Mouse (Mus musculus) heart, embryonic 11.5 days (tissue): ENCODE measurements around the gene Tpcn1. TPM values are rescaled to one million over a fixed set of nuclear protein-coding genes. Genes with fewer than 3 reads are reported as not detected.

Experiments used
- ATAC-seq: fragments of 200-750 bp; cut with Nextera tagmentation; replicated peaks from 2 replicates; pipeline ENCODE4 v1.8.0; 2017; ENCODE audit warnings: moderate library complexity; ENCODE audit not compliant: insufficient number of reproducible peaks, low FRiP score, low TSS enrichment
- H3K27ac ChIP-seq: fragments of 300-500 bp; sonication (generic); 2 replicates; pipeline ENCODE4 v1.5.1; 2014; ENCODE audit warnings: mild to moderate bottlenecking, low read depth, low read length
- H3K27me3 ChIP-seq: fragments of 300-500 bp; sonication (generic); 2 replicates; pipeline ENCODE4 v1.6.1; 2014; ENCODE audit warnings: mild to moderate bottlenecking, low read length, mixed read lengths; ENCODE audit not compliant: control insufficient read depth, insufficient read depth
- H3K36me3 ChIP-seq: fragments of 300-500 bp; sonication (generic); 2 replicates; pipeline ENCODE4 v1.6.1; 2014; ENCODE audit warnings: mild to moderate bottlenecking, low read length, moderate library complexity, mixed read lengths; ENCODE audit not compliant: control insufficient read depth, insufficient read depth
- H3K4me1 ChIP-seq: fragments of 300-500 bp; sonication (generic); 2 replicates; pipeline ENCODE4 v1.6.1; 2014; ENCODE audit warnings: low read length; ENCODE audit not compliant: control insufficient read depth, insufficient read depth
- H3K4me2 ChIP-seq: fragments of 300-500 bp; sonication (generic); 2 replicates; pipeline ENCODE4 v1.6.1; 2014; ENCODE audit warnings: mild to moderate bottlenecking, moderate library complexity
- H3K4me3 ChIP-seq: fragments of 300-500 bp; sonication (generic); 2 replicates; pipeline ENCODE4 v1.5.1; 2014; ENCODE audit warnings: low read depth, low read length
- H3K9ac ChIP-seq: fragments of 300-500 bp; sonication (generic); 2 replicates; pipeline ENCODE4 v1.6.1; 2014; ENCODE audit warnings: mild to moderate bottlenecking, low read depth, low read length, moderate library complexity
- H3K9me3 ChIP-seq: fragments of 300-500 bp; sonication (generic); replicated peaks from 2 replicates; pipeline ENCODE4 v1.6.1; 2016; ENCODE audit warnings: low read length; ENCODE audit not compliant: control insufficient read depth
- WGBS: fragments of 180-500 bp; shearing (Covaris S2); extraction: QIAGEN DNeasy Blood & Tissue Kit; methylation state at CpG from one replicate; pipeline ENCODE4 v1.1.7; 2014; ENCODE audit not compliant: insufficient replicate concordance; 5-methylcytosine and 5-hydroxymethylcytosine counted together
- polyA plus RNA-seq: library from polyadenylated mRNA; unstranded; fragments of >200 nt; fragmentation: Nextera tagmentation; extraction: Ambion mirVana; gene quantifications from 2 replicates; pipeline ENCODE4 v1.2.1, GENCODE M21; 2014

Tpcn1 gene
- polyA plus RNA-seq, 1 experiment from 2014 or later: 19.1 TPM

DNA sequence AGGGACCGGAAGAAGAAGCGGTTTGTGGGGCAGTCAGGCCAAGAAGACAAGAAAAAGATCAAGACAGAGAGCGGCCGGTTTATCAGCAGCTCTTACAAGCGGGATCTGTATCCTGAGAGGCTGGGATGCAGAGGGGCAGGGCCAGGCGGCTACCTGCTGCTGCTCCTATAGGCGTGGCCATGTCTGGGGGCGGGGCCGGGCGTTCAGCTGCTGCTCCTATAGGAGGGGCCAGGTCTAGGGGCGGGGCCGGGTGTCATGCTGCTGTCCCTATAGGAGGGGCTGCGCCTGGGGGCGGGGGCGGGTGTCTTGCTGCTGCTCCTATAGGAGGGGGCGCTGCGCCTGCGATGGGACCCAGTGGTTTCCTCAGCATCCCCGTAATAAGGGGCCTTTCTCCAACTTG lies 37.9 kb upstream of the Tpcn1 start:
- H3K9ac ChIP-seq: no peak overlapping the region
- H3K4me1 ChIP-seq: peaks cover 7% of the 10 kb centered on the region; the same call in 1 of the 2 replicates
- no peak overlapping the region for H3K27ac ChIP-seq
- no peak overlapping the region for H3K4me2 ChIP-seq
- no peaks in the 10 kb centered on the region for H3K9me3 ChIP-seq
- 27% methylated on average over 19 of the region's 19 CpGs for WGBS
- ATAC-seq: no peak
- H3K36me3 ChIP-seq: peaks cover 19% of the 10 kb centered on the region
- no peak overlapping the region for H3K4me3 ChIP-seq
- peaks cover 4% of the 10 kb centered on the region for H3K27me3 ChIP-seq

GRCm38 (mm10) chr5:120624427-120624826 lies 36.0 kb upstream of the Tpcn1 start:
- peaks cover 7% of the 10 kb centered on the region; the same call in 1 of the 2 replicates for H3K4me1 ChIP-seq
- H3K4me3 ChIP-seq: no peak overlapping the region
- peaks cover 35% of the 10 kb centered on the region for H3K36me3 ChIP-seq
- no peak for ATAC-seq
- H3K9me3 ChIP-seq: no peaks in the 10 kb centered on the region
- no peak overlapping the region for H3K27ac ChIP-seq
- H3K9ac ChIP-seq: no peak overlapping the region
- H3K27me3 ChIP-seq: no peaks in the 10 kb centered on the region; the same call in 1 of the 2 replicates
- no peak overlapping the region for H3K4me2 ChIP-seq
- WGBS: 94% methylated on average over 10 of the region's 10 CpGs

- WGBS: 82% methylated on average over 5 of the region's 5 CpGs
- Histone ChIP-seq H3K4me3 (no peak overlapping the region), H3K9ac (no peak overlapping the region), H3K27me3 (no peaks in the 10 kb centered on the region), H3K27ac (no peak overlapping the region), H3K4me2 (no peak overlapping the region), H3K4me1 (no peaks in the 10 kb centered on the region), H3K36me3 (peaks cover 39% of the 10 kb centered on the region), H3K9me3 (no peaks in the 10 kb centered on the region)
- no peak for ATAC-seq
Observed at GRCm38 (mm10) chr5:120622198-120622851, 33.9 kb upstream of the Tpcn1 start.

DNA sequence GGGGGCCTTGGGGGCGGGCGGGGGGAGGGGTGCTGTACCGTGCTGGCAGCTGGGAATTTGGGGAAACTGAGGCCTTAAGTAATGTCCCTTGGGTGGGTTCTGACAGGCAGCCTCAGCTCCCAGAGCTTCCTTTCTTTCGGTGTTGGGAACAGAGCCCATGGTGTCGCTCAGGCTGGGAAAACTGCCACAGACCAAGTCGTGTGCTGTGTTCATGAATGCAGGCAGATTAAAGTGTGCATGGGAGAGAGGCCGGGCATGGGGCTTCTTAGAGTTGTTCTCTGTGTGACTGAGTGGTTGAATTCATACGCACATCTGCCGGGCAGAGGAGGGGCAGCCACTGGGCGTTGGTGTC lies 33.3 kb upstream of the Tpcn1 start:
- Histone ChIP-seq H3K4me1 (no peaks in the 10 kb centered on the region), H3K4me3 (no peak overlapping the region), H3K36me3 (peaks cover 40% of the 10 kb centered on the region), H3K4me2 (no peak overlapping the region), H3K27ac (no peak overlapping the region), H3K9ac (no peak overlapping the region), H3K9me3 (no peaks in the 10 kb centered on the region), H3K27me3 (no peaks in the 10 kb centered on the region)
- 91% methylated on average over 10 of the region's 10 CpGs for WGBS
- no peak for ATAC-seq

- Histone ChIP-seq H3K9me3 (no peaks in the 10 kb centered on the region), H3K4me3 (no peak overlapping the region), H3K27ac (no peak overlapping the region), H3K4me1 (no peaks in the 10 kb centered on the region), H3K9ac (no peak overlapping the region), H3K27me3 (no peaks in the 10 kb centered on the region), H3K36me3 (peaks cover 39% of the 10 kb centered on the region), H3K4me2 (no peak overlapping the region)
- 83% methylated on average over 23 of the region's 23 CpGs for WGBS
- ATAC-seq: no peak
Observed at GRCm38 (mm10) chr5:120621078-120621765, 32.7 kb upstream of the Tpcn1 start.

GRCm38 (mm10) chr5:120620375-120621077 lies 32.1 kb upstream of the Tpcn1 start:
- no peak for ATAC-seq
- H3K36me3 ChIP-seq: peaks cover 42% of the 10 kb centered on the region
- no peak overlapping the region for H3K27ac ChIP-seq
- H3K4me3 ChIP-seq: no peak overlapping the region
- no peak overlapping the region for H3K9ac ChIP-seq
- whole genome bisulfite sequencing: 71% methylated on average over 18 of the region's 18 CpGs
- H3K4me2 ChIP-seq: no peak overlapping the region
- H3K9me3 ChIP-seq: no peaks in the 10 kb centered on the region
- no peaks in the 10 kb centered on the region for H3K27me3 ChIP-seq
- no peaks in the 10 kb centered on the region for H3K4me1 ChIP-seq

DNA sequence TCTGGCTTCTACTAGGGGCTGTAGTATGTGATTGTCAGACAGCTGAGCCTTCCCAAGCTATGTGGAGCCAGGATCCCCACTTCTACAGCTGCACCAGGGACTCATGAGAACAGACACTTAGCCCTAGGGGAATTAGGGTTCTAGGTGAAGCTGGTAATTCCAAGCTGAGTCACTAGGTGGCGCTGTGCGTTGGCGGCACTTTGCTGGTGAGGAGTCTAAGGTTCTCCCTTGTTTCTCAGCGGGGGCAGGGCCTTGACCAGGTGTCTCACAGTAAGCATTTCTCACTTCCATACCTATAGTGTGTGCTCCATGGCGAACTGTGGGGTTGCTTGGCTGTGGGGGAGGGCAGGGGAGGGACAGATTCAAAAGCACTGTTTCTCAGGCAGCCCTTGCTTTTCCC lies 30.7 kb upstream of the Tpcn1 start:
- H3K27me3 ChIP-seq: no peaks in the 10 kb centered on the region
- 20% methylated on average over 5 of the region's 5 CpGs for WGBS
- no peak overlapping the region for H3K27ac ChIP-seq
- no peaks in the 10 kb centered on the region; the same call in 1 of the 2 replicates for H3K4me1 ChIP-seq
- no peak for ATAC-seq
- no peak overlapping the region for H3K4me3 ChIP-seq
- H3K9ac ChIP-seq: no peak overlapping the region
- H3K36me3 ChIP-seq: peaks cover 35% of the 10 kb centered on the region
- no peak overlapping the region for H3K4me2 ChIP-seq
- H3K9me3 ChIP-seq: no peaks in the 10 kb centered on the region

- Histone ChIP-seq H3K4me1 (peaks cover 4% of the 10 kb centered on the region; the same call in 1 of the 2 replicates), H3K9ac (no peak overlapping the region), H3K9me3 (no peaks in the 10 kb centered on the region), H3K27me3 (no peaks in the 10 kb centered on the region), H3K27ac (no peak overlapping the region), H3K4me2 (no peak overlapping the region), H3K4me3 (no peak overlapping the region), H3K36me3 (peaks cover 35% of the 10 kb centered on the region)
- WGBS: 83% methylated on average over 12 of the region's 12 CpGs
- ATAC-seq: no peak
Observed at GRCm38 (mm10) chr5:120618778-120619177, 30.3 kb upstream of the Tpcn1 start.
